Mouse (Mus musculus) thymus, postnatal 36 days (tissue): ENCODE results near the gene Ss18l2.

Experiments used
- DNase-seq, 2 experiments: peaks; one replicate each; pipeline ENCODE4 v3.0.0; 2022; ENCODE audit warnings: mixed read lengths in 2 of 2

The Ss18l2 gene

DNA sequence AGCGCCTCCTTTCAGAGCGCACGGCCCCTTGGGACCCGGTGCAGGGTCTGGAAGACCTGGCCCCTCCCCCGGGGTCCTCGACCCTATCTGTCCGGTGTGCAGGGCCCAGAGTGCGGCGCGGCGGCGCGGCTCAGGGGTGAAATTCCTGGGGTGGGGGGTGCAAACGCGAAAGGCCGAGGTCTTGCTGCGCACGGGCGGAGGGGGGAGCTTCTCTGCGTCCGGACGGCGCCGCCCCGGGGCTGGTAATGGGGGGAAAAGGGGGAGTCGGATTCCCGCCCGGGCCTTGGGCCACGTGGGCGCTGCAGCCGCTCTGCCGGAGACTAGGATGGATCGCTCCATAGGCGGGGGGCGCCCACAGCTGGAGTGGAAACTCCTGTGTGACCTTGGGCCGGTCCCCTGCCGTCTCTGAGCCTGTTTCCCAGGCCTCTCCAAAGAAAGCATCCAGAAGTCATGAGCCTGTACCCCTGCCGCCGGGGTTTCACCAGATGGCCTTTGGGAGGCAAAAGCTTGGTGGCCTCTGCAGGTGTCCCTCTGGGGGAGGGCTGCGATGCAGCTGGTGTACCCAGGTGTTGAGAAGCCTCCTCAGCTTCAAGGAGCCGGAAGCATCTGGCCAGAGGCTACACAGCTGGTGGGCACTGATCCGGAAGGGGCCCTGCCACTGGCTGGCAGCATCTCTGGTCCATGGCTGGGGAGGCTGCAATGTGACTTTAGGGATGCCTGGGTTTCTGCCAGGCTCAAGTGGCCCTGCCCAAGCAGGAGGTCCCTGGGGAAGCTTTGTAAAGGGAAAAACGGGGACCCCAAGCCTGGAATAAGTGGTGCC, 50.4 kb downstream of the Ss18l2 start:
- DNase-seq = peak; percentile 31 to 57

DNA sequence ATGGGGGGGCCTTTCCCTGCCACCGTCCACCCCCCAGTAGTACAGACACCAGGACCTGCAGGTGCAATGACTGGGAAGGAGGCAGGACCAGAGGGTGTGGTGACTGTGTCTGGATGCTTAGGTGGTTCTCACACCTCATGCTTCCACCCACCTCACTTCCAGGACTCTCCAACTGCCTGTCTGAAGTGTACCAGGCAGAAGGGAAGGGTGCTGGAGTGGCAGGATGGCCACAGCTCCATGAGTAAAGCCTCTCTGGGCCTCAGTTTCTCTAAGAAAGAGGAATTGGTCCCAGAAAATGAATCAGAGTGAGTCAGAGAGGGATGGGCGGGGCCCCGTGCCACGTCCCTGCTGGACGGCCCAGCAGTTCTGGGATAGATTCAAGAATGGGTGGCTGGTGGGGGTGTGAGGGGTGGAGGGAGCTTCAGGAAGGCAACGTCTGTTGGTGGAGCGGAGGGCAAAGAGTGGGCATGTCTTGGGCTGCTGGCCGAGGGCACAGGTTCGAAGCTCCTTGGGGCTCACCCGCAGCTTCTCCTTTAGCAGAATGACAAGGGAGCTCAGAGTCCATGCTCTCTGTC, 51.0 kb downstream of the Ss18l2 start:
- DNase-seq = no peak

DNA sequence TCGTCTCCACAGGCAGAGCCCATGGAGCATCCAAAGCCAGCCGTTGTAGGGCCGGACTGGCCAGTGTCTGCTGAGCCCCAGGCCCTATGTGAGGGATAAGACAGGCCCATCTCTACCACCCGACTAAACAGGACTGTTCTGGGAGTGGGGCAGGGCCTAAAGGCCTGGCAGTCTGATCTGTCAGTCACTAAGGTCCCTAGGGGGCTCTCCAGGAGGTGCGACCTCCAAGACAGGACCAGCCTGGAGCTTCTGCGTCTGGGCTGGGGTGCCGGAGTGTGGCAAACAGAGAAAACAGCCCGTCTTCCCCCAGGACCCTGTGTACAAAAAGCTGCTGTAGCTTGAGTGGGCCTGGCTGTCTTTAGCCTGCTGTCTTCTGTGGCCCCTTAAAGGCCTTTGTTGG, 51.7 kb downstream of the Ss18l2 start:
- no peak for DNase-seq

DNA sequence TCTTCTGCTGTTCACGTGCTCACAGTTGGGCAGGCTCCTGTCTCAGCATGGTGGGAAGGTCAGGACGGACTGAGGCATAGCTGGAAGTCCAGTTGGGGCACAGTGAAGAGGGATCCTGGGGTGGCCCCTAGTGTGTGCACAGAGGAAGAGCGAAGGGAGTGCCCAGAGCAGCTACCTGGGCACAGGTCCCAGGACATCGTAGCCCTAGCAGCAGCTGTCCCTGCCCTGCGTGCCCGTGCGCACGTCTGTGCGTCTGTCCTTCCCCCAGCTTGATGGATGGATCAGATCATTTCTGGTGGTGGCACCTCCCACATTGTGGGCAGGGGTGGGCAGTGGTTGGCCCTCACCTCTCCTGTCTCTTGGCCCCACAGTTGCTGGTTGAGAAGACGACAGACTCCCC, 52.1 kb downstream of the Ss18l2 start:
- no peak for DNase-seq

DNA sequence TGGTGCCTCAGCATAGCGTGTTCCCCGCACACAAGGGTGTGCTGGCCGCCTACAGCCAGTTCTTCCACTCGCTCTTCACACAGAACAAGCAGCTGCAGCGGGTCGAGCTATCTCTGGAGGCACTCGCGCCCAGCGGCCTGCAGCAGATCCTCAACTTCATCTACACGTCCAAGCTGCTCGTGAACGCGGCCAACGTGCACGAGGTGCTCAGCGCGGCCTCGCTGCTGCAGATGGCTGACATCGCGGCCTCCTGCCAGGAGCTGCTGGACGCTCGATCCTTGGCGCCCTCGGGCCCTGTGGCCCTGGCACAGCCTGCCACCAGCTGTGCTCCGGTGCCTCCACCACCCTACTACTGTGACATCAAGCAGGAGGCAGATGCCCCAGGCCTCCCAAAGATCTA, 52.6 kb downstream of the Ss18l2 start:
- DNase-seq = no peak
